Mouse (Mus musculus) urinary bladder, postnatal 25 days (tissue): Measurements from ENCODE around the gene Fam161a.
"Not testable (repeated sequence)": the region's sequence is repeated elsewhere in the genome, so short reads cannot be mapped to it uniquely, and the experiment has no call there.

Source experiments
- DNase-seq: peaks from one replicate; pipeline ENCODE4 v3.0.0; 2022; ENCODE audit warnings: low spot score

The Fam161a gene

DNA sequence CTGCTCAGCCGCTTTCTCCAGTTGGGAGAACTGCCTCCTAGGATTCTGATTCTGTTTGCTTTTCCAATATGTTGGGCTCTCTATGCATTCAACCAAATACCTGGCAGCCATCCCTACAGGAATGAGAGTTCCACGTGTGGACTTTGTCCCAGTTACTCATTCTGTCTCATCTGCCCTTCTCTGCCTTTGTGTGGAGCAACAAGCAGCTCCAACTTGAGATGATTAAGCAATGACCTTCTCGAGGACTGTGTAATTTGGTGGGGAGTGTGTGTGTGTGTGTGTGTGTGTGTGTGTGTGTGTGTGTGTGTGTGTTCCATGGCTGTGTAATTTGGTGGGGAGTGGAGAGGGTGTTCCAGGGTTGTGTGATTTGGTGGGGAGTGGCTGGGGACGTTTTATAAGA lies 45.0 kb downstream of the Fam161a start:
- no peak for DNase-seq

DNA sequence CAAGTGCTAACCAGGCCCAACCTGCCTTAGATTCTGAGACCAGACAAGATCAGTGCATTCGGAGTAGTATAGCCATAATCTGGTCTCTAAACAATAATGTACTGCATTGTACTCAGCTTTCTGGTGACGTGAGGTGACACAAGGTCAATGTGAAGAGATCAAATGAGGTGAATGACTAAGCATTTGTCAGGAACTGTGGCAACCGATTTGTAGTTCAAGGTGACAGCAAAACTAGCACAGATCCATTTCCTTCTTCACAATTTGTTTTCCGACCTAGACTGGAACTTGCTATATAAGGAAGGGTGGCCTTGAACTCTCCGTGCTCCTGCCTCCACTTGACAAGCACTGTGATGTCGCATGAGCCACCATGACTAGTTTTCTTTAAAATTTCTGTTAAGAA lies 55.8 kb downstream of the Fam161a start:
- DNase-seq: no peak

DNA sequence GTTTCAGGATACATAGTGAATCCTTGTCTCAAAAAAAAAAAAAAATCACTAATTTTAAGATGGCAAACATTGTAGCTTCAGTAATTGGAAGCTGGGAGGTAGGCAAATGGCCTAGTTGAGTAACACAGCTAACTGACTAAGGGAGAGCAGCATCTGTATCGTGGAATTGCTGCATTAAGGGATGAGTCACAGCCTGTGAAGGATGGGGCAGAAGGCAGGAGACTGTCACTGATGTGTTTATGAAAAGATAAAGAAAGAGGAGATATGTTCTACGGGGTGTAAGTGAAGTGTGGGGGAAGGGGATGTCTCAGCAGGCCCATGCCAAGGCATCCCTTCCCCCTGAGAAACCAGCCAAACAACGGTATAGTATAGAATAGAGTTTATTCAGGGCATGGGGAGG lies 56.5 kb downstream of the Fam161a start:
- no peak for DNase-seq

DNA sequence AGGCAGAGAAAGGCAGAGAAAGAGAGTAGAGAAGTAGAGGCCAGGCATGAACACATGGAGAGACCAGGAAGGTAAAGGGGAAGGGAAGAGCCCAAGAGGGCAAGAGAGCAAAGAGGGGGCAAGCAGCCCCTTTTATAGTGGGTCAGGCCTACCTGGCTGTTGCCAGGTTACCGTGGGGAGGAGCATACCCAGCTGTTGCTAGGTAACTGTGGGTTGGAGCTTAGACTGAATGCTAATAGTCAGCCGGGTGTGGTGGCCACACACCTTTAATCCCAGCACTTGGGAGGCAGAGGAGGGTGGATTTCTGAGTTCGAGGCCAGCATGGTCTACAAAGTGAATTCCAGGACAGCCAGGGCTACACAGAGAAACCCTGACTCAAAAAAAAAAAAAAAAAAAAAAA lies 56.9 kb downstream of the Fam161a start:
- not testable (repeated sequence) for DNase-seq

DNA sequence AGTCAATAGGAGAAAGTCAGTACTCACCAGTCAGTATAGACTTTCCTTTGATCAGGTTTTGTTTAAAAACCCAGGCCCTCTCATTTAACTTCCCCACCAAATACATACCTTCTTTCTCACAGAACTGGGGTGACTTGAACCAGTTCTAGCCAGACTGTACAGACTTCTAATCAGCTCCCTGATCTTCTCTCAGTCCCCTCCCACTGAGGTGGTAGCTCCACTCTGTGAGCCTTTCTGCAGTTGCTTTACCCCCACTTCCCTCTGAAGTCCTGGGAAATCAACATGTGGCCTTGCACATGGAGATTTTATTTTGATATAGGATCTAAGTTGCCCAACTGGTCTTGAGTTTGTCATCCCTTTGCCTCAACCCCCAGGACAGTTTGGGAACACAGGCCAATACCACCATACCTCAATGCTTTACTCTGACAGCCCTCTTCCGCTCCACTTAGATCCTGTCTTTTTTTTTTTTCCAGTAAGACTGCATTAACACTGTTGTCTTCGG lies 57.9 kb downstream of the Fam161a start:
- no peak for DNase-seq

DNA sequence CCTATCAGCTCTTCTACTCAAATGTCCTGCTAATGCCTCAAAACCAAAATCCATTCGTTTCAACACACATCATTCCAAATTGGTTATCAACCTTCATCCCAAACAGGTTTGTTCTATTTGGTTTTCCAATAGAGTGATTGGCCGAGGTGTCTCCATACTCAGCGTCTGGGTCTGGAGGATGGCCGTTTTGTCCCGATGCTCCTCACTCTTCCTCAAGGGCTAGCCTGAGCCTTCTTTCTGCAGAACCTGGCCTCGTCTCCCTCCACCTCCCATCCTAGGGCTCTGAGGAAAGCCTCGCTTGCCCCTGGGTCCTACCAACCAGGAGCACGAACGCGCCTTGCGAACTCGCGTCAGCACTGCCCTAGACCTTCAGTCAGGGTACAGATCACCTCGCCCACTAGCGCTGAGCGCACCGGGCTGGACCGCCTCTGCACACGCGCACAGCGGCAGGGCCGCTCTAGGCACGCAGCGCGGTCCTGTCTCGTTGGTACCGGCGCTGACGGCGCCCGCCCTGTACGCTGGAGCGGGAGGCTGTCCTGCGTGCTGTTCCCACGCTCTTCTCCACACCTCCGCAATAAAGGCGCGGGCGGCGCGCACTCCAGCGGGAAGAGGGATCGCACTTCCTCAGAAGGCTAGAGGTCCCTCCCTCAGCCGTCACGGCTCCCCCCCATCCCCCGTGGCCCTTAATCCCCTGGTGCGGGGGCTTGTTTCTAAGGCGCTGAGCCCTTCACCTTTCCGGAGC lies 60.2 kb downstream of the Fam161a start:
- peak; percentile 82 for DNase-seq

DNA sequence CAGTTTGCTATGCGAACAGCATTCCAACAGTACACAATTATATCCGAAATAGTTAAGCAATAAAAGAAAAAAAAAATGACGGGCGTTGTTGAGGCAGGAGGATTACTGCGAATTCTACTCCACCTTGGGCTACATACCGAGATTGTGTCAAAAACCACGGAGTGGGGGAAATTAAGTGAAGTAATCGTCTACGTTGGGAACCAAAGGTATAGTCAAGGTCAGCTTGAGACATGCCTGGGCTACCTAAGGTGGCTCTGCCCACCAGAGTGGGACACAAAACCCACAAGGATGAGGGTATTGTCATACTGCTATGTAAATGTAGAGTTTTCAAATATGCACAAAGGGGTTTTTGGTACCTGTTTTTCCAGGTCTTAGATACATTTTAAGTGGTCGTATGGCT lies 60.9 kb downstream of the Fam161a start:
- DNase-seq: no peak

DNA sequence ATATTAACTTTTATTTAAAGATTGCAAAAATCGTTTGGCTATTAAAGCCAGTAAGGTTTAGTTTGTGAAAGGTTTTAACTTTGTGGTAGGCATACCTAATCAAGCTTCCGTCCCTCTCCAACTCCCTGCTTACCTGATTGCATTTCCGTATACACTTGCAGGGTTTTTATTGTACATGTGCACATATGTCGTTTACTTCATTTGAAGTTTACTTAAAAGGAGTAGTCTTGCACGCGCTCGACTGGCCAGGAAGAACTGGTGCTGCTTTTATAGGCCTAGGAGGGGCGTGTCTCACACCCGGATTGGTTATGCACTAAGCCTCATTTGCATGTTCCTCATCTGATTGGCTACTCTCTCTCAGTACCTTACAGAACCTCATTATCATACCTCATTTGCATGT lies 61.7 kb downstream of the Fam161a start:
- not testable (repeated sequence) for DNase-seq

DNA sequence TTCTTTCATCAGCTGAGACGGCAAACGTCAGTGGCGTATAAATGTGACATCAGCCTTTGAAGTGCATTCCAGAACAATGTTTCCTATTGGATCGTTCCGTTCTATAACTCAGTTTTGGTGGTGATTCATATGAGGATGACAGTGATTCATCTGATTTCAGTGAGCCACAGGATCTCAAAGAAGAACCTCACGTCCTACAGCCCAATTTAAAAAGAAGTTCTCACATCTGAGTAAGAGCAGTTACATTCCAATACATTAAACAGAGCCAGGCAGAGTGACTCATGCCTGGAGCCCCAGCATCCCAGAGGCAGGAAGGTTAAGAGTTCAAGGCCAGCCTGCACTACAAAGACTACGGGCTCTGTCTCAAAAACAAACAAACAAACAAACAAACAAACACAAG lies 67.5 kb downstream of the Fam161a start:
- no peak for DNase-seq

DNA sequence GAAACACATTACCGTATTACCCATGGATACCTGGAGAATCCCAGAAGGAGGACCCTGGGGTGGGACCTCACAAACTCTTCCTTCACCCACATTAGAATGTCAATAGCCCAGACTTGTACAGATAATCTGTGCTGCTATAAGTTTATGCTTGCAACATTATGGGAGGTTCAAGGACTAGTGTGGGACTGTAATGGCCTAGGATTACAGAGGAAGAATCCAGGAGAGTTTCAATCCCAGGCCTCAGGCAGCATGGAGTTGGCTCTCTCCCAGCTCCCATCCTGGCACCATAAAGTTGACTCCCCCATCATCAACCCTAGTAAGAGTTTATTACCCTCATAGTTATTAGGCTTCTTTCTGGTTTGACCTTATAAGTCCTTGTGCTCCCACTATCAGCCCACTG lies 71.2 kb downstream of the Fam161a start:
- no peak for DNase-seq
